Mouse (Mus musculus) lung, adult 2 months (tissue): ENCODE data around the gene Cap2. TPM values are rescaled to one million over a fixed set of nuclear protein-coding genes. Genes with fewer than 3 reads are reported as not detected.

Experiments used
- DNase-seq: peaks from one replicate; pipeline ENCODE4 v3.0.0; 2022
- H3K4me1 ChIP-seq: fragments of 200-500 bp; 2 replicates; pipeline ENCODE4 v1.6.1; 2011; ENCODE audit warnings: low read length; ENCODE audit not compliant: control insufficient read depth, insufficient read depth
- H3K4me3 ChIP-seq: fragments of 200-500 bp; replicated peaks from 2 replicates; pipeline ENCODE3; 2011; ENCODE audit warnings: low read depth, mild to moderate bottlenecking, control low read depth, low read length; ENCODE audit errors: extremely low read depth
- CTCF ChIP-seq: fragments of 200-500 bp; IDR thresholded peaks from 2 replicates; pipeline ENCODE4 v1.5.1; 2011; ENCODE audit warnings: mild to moderate bottlenecking, low read length, control low read depth; ENCODE audit not compliant: insufficient read depth
- POLR2A ChIP-seq: fragments of 200-500 bp; IDR thresholded peaks from 2 replicates; pipeline ENCODE4 v1.6.1; 2011; ENCODE audit warnings: low read depth, mild to moderate bottlenecking, control low read depth, low read length, borderline replicate concordance; ENCODE audit errors: extremely low read depth
- WGBS: fragments of 180-500 bp; shearing (Covaris S2); methylation state at CpG from one replicate; pipeline ENCODE4 v1.1.7; 2018; 5-methylcytosine and 5-hydroxymethylcytosine counted together
- polyA plus RNA-seq: library from polyadenylated mRNA; depleted of rRNA; stranded (reverse); fragments of >200 nt; gene quantifications from 2 replicates; pipeline ENCODE4 v1.2.3, GENCODE M21; 2012

Cap2 gene
- polyA plus RNA-seq, 1 experiment = 17.8 TPM

GRCm38 (mm10) chr13:46548132-46548531, 46.5 kb downstream of the Cap2 start:
- no peak for DNase-seq
- 74% methylated on average over 8 of the region's 8 CpGs for WGBS

GRCm38 (mm10) chr13:46548600-46549179, 47.0 kb downstream of the Cap2 start:
- DNase-seq = no peak
- no peak overlapping the region for H3K4me3 ChIP-seq
- no peak for TF ChIP-seq CTCF
- no peak for TF ChIP-seq POLR2A

More at GRCm38 (mm10) chr13:46548132-46548531, 46.5 kb downstream of the Cap2 start:
- Histone ChIP-seq H3K4me1 (no peaks in the 10 kb centered on the region), H3K4me3 (no peak overlapping the region)
- no peak for TF ChIP-seq POLR2A
- no peak for TF ChIP-seq CTCF

GRCm38 (mm10) chr13:46550627-46551026, 49.0 kb downstream of the Cap2 start:
- no peak for DNase-seq
- Histone ChIP-seq H3K4me3 (no peak overlapping the region), H3K4me1 (no peaks in the 10 kb centered on the region)
- TF ChIP-seq POLR2A (no peak), CTCF (no peak)
- WGBS = 82% methylated on average over 10 of the region's 10 CpGs

More at GRCm38 (mm10) chr13:46548600-46549179, 47.0 kb downstream of the Cap2 start:
- 80% methylated on average over 5 of the region's 5 CpGs for WGBS
- H3K4me1 ChIP-seq = no peaks in the 10 kb centered on the region

GRCm38 (mm10) chr13:46554736-46555135, 53.1 kb downstream of the Cap2 start:
- TF ChIP-seq POLR2A (no peak), CTCF (no peak)
- WGBS = 83% methylated on average over 9 of the region's 9 CpGs
- H3K4me1 ChIP-seq = no peaks in the 10 kb centered on the region

DNA sequence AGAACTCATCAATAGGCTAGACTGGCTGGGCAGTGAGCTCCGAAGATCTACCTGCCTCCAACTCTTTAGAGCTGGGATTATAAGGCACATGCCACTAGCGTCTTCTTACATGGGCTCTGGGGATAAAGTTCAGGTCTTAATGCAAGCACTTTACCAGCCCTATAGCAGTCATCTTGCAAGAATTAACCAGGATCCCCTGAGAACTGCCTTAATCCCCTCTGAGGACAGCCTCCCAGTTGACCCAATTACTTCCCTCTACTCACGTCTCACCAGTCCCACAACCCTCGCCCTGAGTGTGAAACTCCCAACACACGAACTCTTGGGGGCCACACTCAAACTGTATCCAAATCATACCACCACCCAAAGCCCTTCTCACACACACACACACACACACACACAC, 64.3 kb downstream of the Cap2 start:
- WGBS = 91% methylated on average over 5 of the region's 5 CpGs
- DNase-seq = no peak
- no peak overlapping the region for H3K4me3 ChIP-seq
- peaks cover 3% of the 10 kb centered on the region for H3K4me1 ChIP-seq
- TF ChIP-seq POLR2A (no peak), CTCF (no peak)

More at GRCm38 (mm10) chr13:46554736-46555135, 53.1 kb downstream of the Cap2 start:
- no peak for DNase-seq
- H3K4me3 ChIP-seq = no peak overlapping the region

- no peak for DNase-seq
- no peak overlapping the region for H3K4me3 ChIP-seq
- peaks cover 12% of the 10 kb centered on the region for H3K4me1 ChIP-seq
- 88% methylated on average over 8 of the region's 8 CpGs for WGBS
- TF ChIP-seq POLR2A (no peak), CTCF (no peak)
Observed at GRCm38 (mm10) chr13:46569469-46569868, 67.8 kb downstream of the Cap2 start.

- peak; percentile 12 for DNase-seq
- TF ChIP-seq CTCF (no peak), POLR2A (no peak)
- WGBS = 13% methylated on average over 12 of the region's 12 CpGs
- Histone ChIP-seq H3K4me3 (no peak overlapping the region), H3K4me1 (peaks cover 12% of the 10 kb centered on the region)
Observed at GRCm38 (mm10) chr13:46571141-46571592, 69.5 kb downstream of the Cap2 start.

- whole genome bisulfite sequencing = 28% methylated on average over 11 of the region's 11 CpGs
- DNase-seq = peak; percentile 5
- Histone ChIP-seq H3K4me3 (no peak overlapping the region), H3K4me1 (peaks cover 12% of the 10 kb centered on the region)
- TF ChIP-seq CTCF (no peak), POLR2A (no peak)
Observed at GRCm38 (mm10) chr13:46571961-46572647, 70.5 kb downstream of the Cap2 start.

DNA sequence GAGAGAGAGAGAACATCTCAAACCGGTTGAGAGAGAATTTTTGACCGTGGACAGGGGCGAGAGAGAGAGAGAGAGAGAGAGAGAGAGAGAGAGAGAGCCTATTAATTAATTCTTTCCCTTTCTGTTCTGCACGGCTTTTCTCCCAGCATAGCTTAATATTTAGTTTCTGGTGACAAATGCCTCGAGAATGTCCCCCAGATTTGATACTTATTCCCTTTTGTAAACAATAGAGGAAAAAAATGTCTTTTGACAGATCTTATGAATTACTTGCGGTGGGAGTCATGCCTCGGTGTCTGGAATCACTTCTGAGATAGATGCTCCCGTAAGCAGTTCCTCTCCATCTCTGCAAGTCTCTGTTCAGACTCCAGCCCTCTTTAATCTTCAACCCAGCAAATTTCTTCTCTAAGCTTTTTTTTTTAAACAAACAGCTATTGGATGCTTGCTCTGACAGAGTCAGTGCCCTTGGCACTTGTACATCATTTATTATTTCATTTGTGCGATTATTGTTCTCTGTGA, 71.1 kb downstream of the Cap2 start:
- DNase-seq = no peak
- 28% methylated on average over 9 of the region's 9 CpGs for WGBS
- TF ChIP-seq CTCF (no peak), POLR2A (no peak)
- H3K4me3 ChIP-seq = no peak overlapping the region
- peaks cover 12% of the 10 kb centered on the region for H3K4me1 ChIP-seq
